Mouse (Mus musculus) spleen, adult 10 weeks (tissue): ENCODE measurements around the gene Gm5478. TPM values are rescaled to one million over a fixed set of nuclear protein-coding genes. Genes with fewer than 3 reads are reported as not detected.

Experiments
- polyA plus RNA-seq: library from polyadenylated mRNA; stranded (reverse); fragments of 350-450 nt; fragmentation: Illumina TruSeq; extraction: RNeasy Lipid Tissue Mini Kit (QIAGEN cat#74804); gene quantifications from one replicate; pipeline ENCODE4 v1.2.3, GENCODE M21; 2015; ENCODE audit warnings: low replicate concordance; ENCODE audit not compliant: insufficient read depth

The Gm5478 gene
- not detected for polyA plus RNA-seq

DNA sequence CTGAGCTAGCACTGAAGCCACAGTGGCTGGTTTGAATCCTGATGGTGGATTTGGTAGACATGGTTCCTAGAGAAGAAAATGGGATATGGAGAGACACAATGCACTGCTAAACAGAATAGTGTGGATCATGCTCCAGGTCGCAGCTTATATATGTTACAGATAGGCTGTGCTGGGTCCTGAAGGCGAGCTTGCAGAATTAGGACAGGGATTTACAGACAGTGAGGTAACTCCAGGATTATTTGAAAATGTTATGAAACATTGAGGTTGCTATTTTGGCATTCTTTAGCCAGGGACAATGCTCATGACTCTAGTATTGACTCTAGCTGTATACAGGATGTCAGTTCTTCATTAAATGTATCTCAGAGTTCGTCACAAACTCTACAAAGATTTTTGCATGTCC lies at the start of gene Gm5478:
Gm5478 (minus strand) TSS at position 101 of the 400 bp plus-strand sequence.

DNA sequence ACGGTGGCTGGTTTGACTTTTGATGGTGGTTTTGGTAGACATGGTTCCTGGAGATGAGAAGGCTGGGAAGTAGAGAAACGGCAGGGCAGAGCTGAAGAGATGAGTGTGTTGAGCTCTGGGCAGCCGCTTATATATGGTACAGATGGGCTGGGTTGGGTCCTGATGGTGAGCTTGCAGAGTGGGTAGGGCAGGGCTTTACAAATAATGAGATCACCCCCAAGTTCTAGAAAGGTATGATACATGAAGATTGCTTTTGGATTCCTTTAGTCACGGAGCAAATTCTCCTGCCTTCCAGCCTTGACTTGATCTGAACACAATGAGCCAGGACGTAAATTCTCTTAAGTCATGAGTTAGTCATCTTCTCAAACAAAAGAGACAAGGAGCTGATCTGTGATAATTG lies 47.0 kb upstream of the Gm5478 start, which contains the start of gene Krt6a:
Krt6a (minus strand) TSS at position 101 of the 400 bp plus-strand sequence.

DNA sequence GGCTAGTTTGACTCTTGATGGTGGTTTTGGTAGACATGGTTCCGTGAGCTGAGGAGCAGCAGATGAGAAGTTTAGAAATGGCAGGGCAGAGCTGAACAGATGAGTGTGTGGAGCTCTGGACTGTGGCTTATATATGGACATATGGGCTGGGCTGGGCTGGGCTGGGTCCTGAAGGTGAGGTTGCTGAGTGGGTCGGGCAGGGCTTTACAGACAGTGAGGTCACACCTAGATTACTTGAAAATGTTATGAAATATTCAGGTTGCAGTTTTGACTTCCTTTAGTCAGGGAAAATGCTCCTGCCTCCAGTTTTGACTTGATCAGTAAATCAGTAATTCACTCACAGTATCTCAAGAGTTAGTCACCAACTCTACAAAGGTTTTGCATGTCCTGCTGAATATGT lies 33.0 kb upstream of the Gm5478 start, which contains the start of gene Krt6b:
Krt6b (minus strand) TSS at position 101 of the 400 bp plus-strand sequence.

DNA sequence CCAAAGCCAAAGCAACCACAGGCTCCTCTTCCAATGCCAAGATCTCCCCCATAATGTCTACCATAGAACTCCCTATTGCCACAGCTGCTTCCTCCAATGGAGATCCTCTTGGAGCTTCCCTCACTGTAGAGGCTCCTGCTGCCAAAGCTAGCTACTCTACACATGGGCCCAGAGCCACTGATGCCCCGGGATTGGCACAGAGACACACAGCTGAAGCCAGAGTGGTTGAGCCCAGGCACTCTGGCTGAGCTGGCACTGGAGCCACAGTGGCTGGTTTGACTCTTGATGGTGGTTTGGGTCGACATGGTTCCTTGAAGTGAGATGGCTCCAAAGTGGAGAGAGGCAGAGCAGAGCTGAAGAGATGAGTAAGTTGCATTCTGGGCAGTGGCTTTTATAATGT lies 19.3 kb downstream of the Gm5478 start, which contains the start of gene Gm5414:
Gm5414 (minus strand) TSS at position 305 of the 400 bp plus-strand sequence.

Other genes with a start within 250 kb of the Gm5478 start
- 1.7 TPM for gene Krt7, start 236.3 kb downstream of the Gm5478 start, polyA plus RNA-seq
- not detected for gene Krt87, start 208.6 kb downstream of the Gm5478 start, polyA plus RNA-seq
- gene Krt88, start 199.6 kb downstream of the Gm5478 start, polyA plus RNA-seq, result not detected
- gene Krt81, start 183.6 kb downstream of the Gm5478 start, polyA plus RNA-seq, result not detected
- not detected for gene Krt86, start 173.9 kb downstream of the Gm5478 start, polyA plus RNA-seq
- not detected for gene Krt83, start 155.9 kb downstream of the Gm5478 start, polyA plus RNA-seq
- gene Gm49425, start 130.1 kb downstream of the Gm5478 start, polyA plus RNA-seq, result not detected
- gene Krt84, start 114.6 kb downstream of the Gm5478 start, polyA plus RNA-seq, result not detected
- not detected for gene Krt82, start 96.7 kb downstream of the Gm5478 start, polyA plus RNA-seq
- gene Krt90, start 84.4 kb downstream of the Gm5478 start, polyA plus RNA-seq, result not detected
- gene Krt75, start 73.5 kb downstream of the Gm5478 start, polyA plus RNA-seq, result not detected
- not detected for gene Gm5414, start 19.2 kb downstream of the Gm5478 start, polyA plus RNA-seq
- not detected for gene Krt6b, start 32.9 kb upstream of the Gm5478 start, polyA plus RNA-seq
- not detected for gene Krt6a, start 46.9 kb upstream of the Gm5478 start, polyA plus RNA-seq
- gene Krt5, start 65.5 kb upstream of the Gm5478 start, polyA plus RNA-seq, result not detected
- gene Krt71, start 95.7 kb upstream of the Gm5478 start, polyA plus RNA-seq, result not detected
- not detected for gene Krt72, start 139.1 kb upstream of the Gm5478 start, polyA plus RNA-seq
- gene Krt73, start 155.0 kb upstream of the Gm5478 start, polyA plus RNA-seq, result not detected
- not detected for gene Krt2, start 170.8 kb upstream of the Gm5478 start, polyA plus RNA-seq
- gene Krt1, start 203.4 kb upstream of the Gm5478 start, polyA plus RNA-seq, result 0.10 TPM
- not detected for gene Krt77, start 222.3 kb upstream of the Gm5478 start, polyA plus RNA-seq
- not detected for gene Krt76, start 245.5 kb upstream of the Gm5478 start, polyA plus RNA-seq